26 mouse cellular contexts compared by ENCODE assay signal in the genomic region with DNA sequence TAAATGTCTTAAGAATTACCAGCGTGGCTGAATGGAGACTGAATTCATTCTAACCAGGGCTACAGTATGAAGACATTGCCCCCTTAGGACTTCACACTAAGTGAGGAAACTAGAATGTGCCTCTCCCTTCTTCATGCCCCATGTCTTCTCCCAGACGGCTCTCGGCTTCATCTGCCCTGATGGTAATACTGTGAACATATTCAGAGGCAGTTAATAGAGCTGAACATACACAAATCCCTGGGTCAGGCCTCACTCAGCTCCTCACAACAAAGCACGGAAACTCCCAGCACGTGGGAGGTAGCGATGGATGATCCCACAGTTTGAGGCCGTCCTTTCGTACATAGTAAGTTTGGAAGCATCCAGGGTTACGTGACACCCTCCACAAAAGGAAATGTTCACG. TPM values are rescaled to one million over a fixed set of nuclear protein-coding genes. Genes with fewer than 3 reads are reported as not detected.
"Had no signal": no experiment of that assay in that cellular context is flagged by ENCODE, and none has a peak within 500 bp of the region (broad histone marks: within the 10 kb centered on the region; RNA-seq: fewer than 3 reads in every experiment).

No protein-coding gene starts in this region.

- H3K4me2 ChIP-seq: hindbrain, embryonic 12.5 days; hindbrain, embryonic 14.5 days; limb, embryonic 12.5 days; liver, embryonic 11.5 days; liver, embryonic 13.5 days; liver, embryonic 15.5 days had no signal

- DNase-seq: gastrocnemius, adult 2 months; gastrocnemius, postnatal 10 days; gastrocnemius, postnatal 25 days; heart, postnatal 4 days; kidney, adult 2 months; kidney, adult 9 months; left cerebral cortex, postnatal 4 days; liver; liver, embryonic 13.5 days; liver, postnatal 0 days had no signal

- H3K9ac ChIP-seq: heart, embryonic 12.5 days; hindbrain, embryonic 12.5 days; hindbrain, embryonic 14.5 days; limb, embryonic 12.5 days; liver, embryonic 13.5 days; liver, embryonic 15.5 days; liver, postnatal 0 days had no signal

- H3K27ac ChIP-seq: gastrocnemius, adult 2 months; heart, adult 2 months; hindbrain, embryonic 12.5 days; hindbrain, embryonic 14.5 days; layer of hippocampus, adult 2 months; left cerebral cortex, adult 2 months; limb, embryonic 12.5 days; liver, embryonic 13.5 days; liver, embryonic 15.5 days had no signal

- H3K9me3 ChIP-seq: heart, embryonic 12.5 days; hindbrain, embryonic 10.5 days; hindbrain, embryonic 12.5 days; limb, embryonic 12.5 days; liver, embryonic 13.5 days; liver, embryonic 15.5 days had no signal

- H3K4me3 ChIP-seq: gastrocnemius, adult 2 months; heart, adult 2 months; heart, embryonic 12.5 days; hindbrain, embryonic 10.5 days; hindbrain, embryonic 12.5 days; layer of hippocampus, adult 2 months; left cerebral cortex, adult 2 months; limb, embryonic 12.5 days; liver, embryonic 13.5 days; liver, embryonic 15.5 days had no signal

- H3K36me3 ChIP-seq: heart, embryonic 12.5 days; hindbrain, embryonic 10.5 days; hindbrain, embryonic 12.5 days; limb, embryonic 12.5 days; liver, embryonic 13.5 days; liver, embryonic 15.5 days had no signal

- ATAC-seq: forebrain, embryonic 16.5 days; inflammation-experienced regulatory T-cells, adult 6 months; intestine, postnatal 0 days; liver, postnatal 0 days had no signal

- H3K4me1 ChIP-seq: liver, embryonic 13.5 days; liver, embryonic 15.5 days had no signal

- H3K27me3 ChIP-seq: heart, embryonic 12.5 days; hindbrain, embryonic 12.5 days; limb, embryonic 12.5 days; liver, embryonic 13.5 days; liver, embryonic 15.5 days had no signal

RNA-seq across cellular contexts. Expression of gene Kcnmb3, which starts 18.8 kb away (rescaled TPM):
- total RNA-seq: gastrocnemius, adult 2 months; gastrocnemius, postnatal 25 days; granulocyte monocyte progenitor cell, adult 5-6 weeks; heart, adult 2 months; left cerebral cortex, adult 2 months had no signal
- polyA plus RNA-seq: heart, adult 2 months; heart, embryonic 12.5 days; heart, embryonic 14.5 days; hindbrain, embryonic 10.5 days; limb, embryonic 14.5 days; liver, embryonic 13.5 days; liver, embryonic 15.5 days; liver, postnatal 0 days had no signal
